Mouse (Mus musculus) midbrain, embryonic 11.5 days (tissue): ENCODE data around the gene Spg20. TPM values are rescaled to one million over a fixed set of nuclear protein-coding genes. Genes with fewer than 3 reads are reported as not detected.

Experiments used
- microRNA-seq: library from miRNA; unstranded; fragments of <30 nt; microRNA quantifications from one replicate; pipeline ENCODE4, GENCODE M21; 2017
- polyA plus RNA-seq: library from polyadenylated mRNA; unstranded; fragments of >200 nt; fragmentation: Nextera tagmentation; extraction: Ambion mirVana; gene quantifications from 2 replicates; pipeline ENCODE4 v1.2.1, GENCODE M21; 2014

Spg20 gene
- polyA plus RNA-seq, 1 experiment from 2014 or later: 41.1 TPM

Small RNA genes within 50 kb of the gene (microRNA-seq; reads per million reads assigned to microRNA genes)
- not detected for gene Gm22029

Other genes starting within 250 kb of the Spg20 start
- gene Sertm1, start 196.2 kb upstream of the Spg20 start, polyA plus RNA-seq: 0.06 and 0.16 TPM in 2 replicates
- gene Ccna1, start 56.6 kb upstream of the Spg20 start, polyA plus RNA-seq: 2.3 and 2.6 TPM in 2 replicates
- 0.15 TPM in 1 of 2 replicates, not detected in the other for gene Ccdc169, start 25.2 kb downstream of the Spg20 start, polyA plus RNA-seq
- not detected in 2 replicates for gene Sohlh2, start 69.9 kb downstream of the Spg20 start, polyA plus RNA-seq
- gene Dclk1, start 130.3 kb downstream of the Spg20 start, polyA plus RNA-seq: 63.2 and 66.7 TPM in 2 replicates